Mouse (Mus musculus): ENCODE measurements around the gene Fam71e2. TPM values are rescaled to one million over a fixed set of nuclear protein-coding genes. Genes with fewer than 3 reads are reported as not detected.

The Fam71e2 gene
- polyA plus RNA-seq, 1 experiment from 2014 or later = not detected

- Histone ChIP-seq H3K9ac (no peak overlapping the region), H3K4me2 (replicated peaks) (no peak overlapping the region), H3K9me3 (replicated peaks) (no peaks in the 10 kb centered on the region), H3K27ac (no peak overlapping the region), H3K36me3 (no peaks in the 10 kb centered on the region), H3K4me1 (no peaks in the 10 kb centered on the region), H3K4me3 (no peak overlapping the region), H3K27me3 (no peaks in the 10 kb centered on the region)
- WGBS = 24% methylated on average over 4 of the region's 4 CpGs
- ATAC-seq (ENCODE audit: low FRiP score) = no peak
Observed at GRCm38 (mm10) chr7:4764946-4765710, 6.0 kb downstream of the Fam71e2 start.

DNA sequence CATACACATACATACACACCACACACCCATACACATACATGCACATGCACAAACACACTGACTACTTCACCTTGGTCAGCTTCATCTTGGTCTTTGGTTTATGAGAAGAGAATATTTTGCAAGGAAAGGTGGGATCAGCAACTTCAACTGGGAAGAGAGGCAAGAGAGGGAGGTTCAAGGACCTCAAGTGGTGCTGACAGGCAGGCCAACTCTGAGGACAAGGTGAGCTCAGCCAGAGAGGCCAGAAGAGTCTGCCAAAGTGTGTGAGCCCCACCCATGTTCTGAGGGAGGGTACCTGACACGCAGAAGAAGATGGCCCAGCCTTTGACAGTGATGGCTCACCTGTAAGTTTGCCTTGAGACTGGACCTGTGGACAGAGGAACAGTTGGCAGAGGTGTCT lies 11.4 kb downstream of the Fam71e2 start:
- Histone ChIP-seq H3K4me3 (no peak overlapping the region), H3K27me3 (no peaks in the 10 kb centered on the region), H3K4me1 (no peaks in the 10 kb centered on the region), H3K27ac (no peak overlapping the region), H3K36me3 (no peaks in the 10 kb centered on the region), H3K9me3 (replicated peaks) (no peaks in the 10 kb centered on the region), H3K4me2 (replicated peaks) (no peak overlapping the region), H3K9ac (no peak overlapping the region)
- no peak for ATAC-seq (ENCODE audit: low FRiP score)
- WGBS = 39% methylated on average over 1 of the region's 1 CpGs

- peaks cover 8% of the 10 kb centered on the region; the same call in 1 of the 2 replicates for H3K27me3 ChIP-seq
- 4% methylated on average over 24 of the region's 24 CpGs for WGBS
- H3K4me1 ChIP-seq = peaks cover 20% of the 10 kb centered on the region
- no peaks in the 10 kb centered on the region for H3K36me3 ChIP-seq
- no peak within 1 kb of the TSS for H3K27ac ChIP-seq
- peak within 1 kb of the TSS; percentile 23; the same call in 1 of the 2 replicates for H3K9ac ChIP-seq
- H3K9me3 ChIP-seq (replicated peaks) = no peaks in the 10 kb centered on the region
- H3K4me3 ChIP-seq = peak within 1 kb of the TSS; percentile 32
- ATAC-seq (ENCODE audit: low FRiP score) = peak; percentile 90
- H3K4me2 ChIP-seq (replicated peaks) = peak within 1 kb of the TSS; percentile 50
Observed at GRCm38 (mm10) chr7:4752821-4753570, 18.1 kb downstream of the Fam71e2 start, which contains the start of gene Cox6b2. Gene Cox6b2, minus strand, starts transcription at chr7:4753094.

GRCm38 (mm10) chr7:4751971-4752820 lies 18.9 kb downstream of the Fam71e2 start:
- peaks cover under 1% of the 10 kb centered on the region; the same call in 1 of the 2 replicates for H3K36me3 ChIP-seq
- H3K4me1 ChIP-seq = peaks cover 20% of the 10 kb centered on the region
- 3% methylated on average over 30 of the region's 30 CpGs for WGBS
- H3K4me2 ChIP-seq (replicated peaks) = peak overlapping the region; percentile 50
- peak overlapping the region; percentile 23; the same call in 1 of the 2 replicates for H3K9ac ChIP-seq
- ATAC-seq (ENCODE audit: low FRiP score) = peak; percentile 65
- peaks cover 8% of the 10 kb centered on the region; the same call in 1 of the 2 replicates for H3K27me3 ChIP-seq
- H3K4me3 ChIP-seq = peak overlapping the region; percentile 32
- H3K9me3 ChIP-seq (replicated peaks) = no peaks in the 10 kb centered on the region
- no peak overlapping the region for H3K27ac ChIP-seq

- Histone ChIP-seq H3K4me2 (replicated peaks) (no peak overlapping the region), H3K4me3 (no peak overlapping the region), H3K27me3 (peaks cover 8% of the 10 kb centered on the region; the same call in 1 of the 2 replicates), H3K9ac (no peak overlapping the region), H3K4me1 (peaks cover 25% of the 10 kb centered on the region), H3K27ac (no peak overlapping the region), H3K36me3 (peaks cover 26% of the 10 kb centered on the region), H3K9me3 (replicated peaks) (no peaks in the 10 kb centered on the region)
- no peak for ATAC-seq (ENCODE audit: low FRiP score)
- WGBS = 86% methylated on average over 2 of the region's 2 CpGs
Observed at GRCm38 (mm10) chr7:4749169-4749568, 21.9 kb downstream of the Fam71e2 start.

- Histone ChIP-seq H3K4me1 (peaks cover 25% of the 10 kb centered on the region), H3K4me2 (replicated peaks) (no peak overlapping the region), H3K9ac (no peak overlapping the region), H3K27ac (no peak overlapping the region), H3K36me3 (peaks cover 26% of the 10 kb centered on the region), H3K4me3 (no peak overlapping the region), H3K27me3 (0 out of 2 replicates have a peak, but pooled peaks cover 6% of the 10 kb centered on the region), H3K9me3 (replicated peaks) (no peaks in the 10 kb centered on the region)
- 83% methylated on average over 4 of the region's 4 CpGs for WGBS
- no peak for ATAC-seq (ENCODE audit: low FRiP score)
Observed at GRCm38 (mm10) chr7:4748321-4748720, 22.8 kb downstream of the Fam71e2 start.

- ATAC-seq (ENCODE audit: low FRiP score) = no peak
- Histone ChIP-seq H3K4me3 (no peak overlapping the region), H3K36me3 (peaks cover 35% of the 10 kb centered on the region), H3K4me1 (peaks cover 25% of the 10 kb centered on the region), H3K9me3 (replicated peaks) (no peaks in the 10 kb centered on the region), H3K4me2 (replicated peaks) (no peak overlapping the region), H3K27me3 (0 out of 2 replicates have a peak, but pooled peaks cover 6% of the 10 kb centered on the region), H3K9ac (no peak overlapping the region), H3K27ac (no peak overlapping the region)
- WGBS = 80% methylated on average over 9 of the region's 9 CpGs
Observed at GRCm38 (mm10) chr7:4747156-4747899, 23.8 kb downstream of the Fam71e2 start.

GRCm38 (mm10) chr7:4746326-4746980 lies 24.6 kb downstream of the Fam71e2 start:
- H3K9ac ChIP-seq = no peak overlapping the region
- H3K4me1 ChIP-seq = peaks cover 25% of the 10 kb centered on the region
- ATAC-seq (ENCODE audit: low FRiP score) = no peak
- no peaks in the 10 kb centered on the region for H3K27me3 ChIP-seq
- H3K9me3 ChIP-seq (replicated peaks) = no peaks in the 10 kb centered on the region
- no peak overlapping the region for H3K4me2 ChIP-seq (replicated peaks)
- no peak overlapping the region for H3K27ac ChIP-seq
- 87% methylated on average over 22 of the region's 22 CpGs for WGBS
- no peak overlapping the region for H3K4me3 ChIP-seq
- H3K36me3 ChIP-seq = peaks cover 39% of the 10 kb centered on the region

- WGBS = 85% methylated on average over 6 of the region's 6 CpGs
- no peak for ATAC-seq (ENCODE audit: low FRiP score)
- Histone ChIP-seq H3K27ac (no peak overlapping the region), H3K9me3 (replicated peaks) (no peaks in the 10 kb centered on the region), H3K9ac (no peak overlapping the region), H3K4me3 (no peak overlapping the region), H3K4me2 (replicated peaks) (no peak overlapping the region), H3K4me1 (peaks cover 33% of the 10 kb centered on the region), H3K27me3 (no peaks in the 10 kb centered on the region), H3K36me3 (peaks cover 39% of the 10 kb centered on the region)
Observed at GRCm38 (mm10) chr7:4744886-4745285, 26.2 kb downstream of the Fam71e2 start.

DNA sequence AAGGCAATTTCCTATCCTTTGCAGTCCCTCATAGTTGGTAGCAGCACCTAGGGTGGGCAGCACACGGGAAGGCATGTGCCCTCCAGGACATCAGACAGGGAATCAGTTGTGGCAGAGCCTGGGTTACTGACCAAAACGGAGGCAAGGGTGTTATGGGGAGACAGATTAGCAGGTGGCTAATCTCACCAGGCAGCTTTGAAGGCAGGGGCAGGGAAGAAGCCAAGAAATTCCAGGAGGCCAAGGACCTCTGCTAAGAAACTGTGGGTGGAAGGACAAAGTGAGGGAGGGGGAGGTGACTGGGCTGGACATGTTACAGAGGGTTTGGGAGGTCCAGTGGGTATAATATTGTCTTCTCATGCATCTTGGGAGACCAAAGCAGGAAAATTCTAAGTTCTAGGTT lies 27.7 kb downstream of the Fam71e2 start:
- H3K4me1 ChIP-seq = peaks cover 40% of the 10 kb centered on the region
- no peak overlapping the region for H3K4me2 ChIP-seq (replicated peaks)
- H3K9me3 ChIP-seq (replicated peaks) = no peaks in the 10 kb centered on the region
- peaks cover 39% of the 10 kb centered on the region for H3K36me3 ChIP-seq
- no peak overlapping the region for H3K4me3 ChIP-seq
- H3K9ac ChIP-seq = peak overlapping the region; percentile 19; the same call in 1 of the 2 replicates
- no peaks in the 10 kb centered on the region for H3K27me3 ChIP-seq
- no peak overlapping the region for H3K27ac ChIP-seq
- no peak for ATAC-seq (ENCODE audit: low FRiP score)
- WGBS = 76% methylated on average over 2 of the region's 2 CpGs

GRCm38 (mm10) chr7:4742482-4742819 lies 28.7 kb downstream of the Fam71e2 start:
- H3K9ac ChIP-seq = no peak overlapping the region
- ATAC-seq (ENCODE audit: low FRiP score) = no peak
- 0 out of 2 replicates have a peak overlapping the region, but pooled peaks have one; percentile 88 for H3K4me2 ChIP-seq (replicated peaks)
- H3K36me3 ChIP-seq = peaks cover 39% of the 10 kb centered on the region
- H3K27me3 ChIP-seq = no peaks in the 10 kb centered on the region
- H3K9me3 ChIP-seq (replicated peaks) = no peaks in the 10 kb centered on the region
- no peak overlapping the region for H3K4me3 ChIP-seq
- no peak overlapping the region for H3K27ac ChIP-seq
- peaks cover 40% of the 10 kb centered on the region for H3K4me1 ChIP-seq
- WGBS = 75% methylated on average over 6 of the region's 6 CpGs
